Mouse (Mus musculus) kidney, adult 2 months (tissue): Measurements from ENCODE around the gene Ints11. TPM values are rescaled to one million over a fixed set of nuclear protein-coding genes. Genes with fewer than 3 reads are reported as not detected.

Experiments used
- DNase-seq: peaks from one replicate; pipeline ENCODE4 v3.0.0; 2021
- H3K27ac ChIP-seq: fragments of 200-500 bp; 2 replicates; pipeline ENCODE4 v1.5.1; 2012; ENCODE audit warnings: low read depth, low read length, control low read depth, inconsistent platforms; ENCODE audit not compliant: insufficient read depth
- H3K27me3 ChIP-seq: fragments of 200-500 bp; replicated peaks from 2 replicates; pipeline ENCODE4 v1.6.1; 2012; ENCODE audit warnings: mild to moderate bottlenecking, moderate library complexity, low read length, inconsistent platforms; ENCODE audit not compliant: control insufficient read depth, insufficient read depth
- H3K36me3 ChIP-seq: fragments of 200-500 bp; 2 replicates; pipeline ENCODE4 v1.6.1; 2012; ENCODE audit warnings: mild to moderate bottlenecking, moderate library complexity, low read length, inconsistent platforms; ENCODE audit not compliant: control insufficient read depth, insufficient read depth
- H3K4me1 ChIP-seq: fragments of 200-500 bp; 2 replicates; pipeline ENCODE4 v1.6.1; 2011; ENCODE audit warnings: low read length; ENCODE audit not compliant: control insufficient read depth, insufficient read depth
- H3K4me3 ChIP-seq: fragments of 200-500 bp; 2 replicates; pipeline ENCODE4 v1.5.1; 2011; ENCODE audit warnings: mild to moderate bottlenecking, low read depth, low read length, control low read depth; ENCODE audit not compliant: insufficient read depth
- CTCF ChIP-seq: fragments of 200-500 bp; conservative IDR thresholded peaks from 2 replicates; pipeline ENCODE4 v1.5.1; 2011; ENCODE audit warnings: low read depth, mild to moderate bottlenecking, control low read depth, low read length, moderate library complexity, mixed read lengths; ENCODE audit not compliant: insufficient read depth, insufficient read length
- POLR2A ChIP-seq: fragments of 200-500 bp; IDR thresholded peaks from one replicate; pipeline ENCODE4 v1.6.1; 2011; ENCODE audit warnings: low read depth, low read length, control low read depth
- WGBS: fragments of 180-500 bp; shearing (Covaris S2); methylation state at CpG from one replicate; pipeline ENCODE4 v1.1.7; 2018; 5-methylcytosine and 5-hydroxymethylcytosine counted together
- polyA plus RNA-seq: library from polyadenylated mRNA; depleted of rRNA; stranded (reverse); fragments of >200 nt; gene quantifications from 2 replicates; pipeline ENCODE4 v1.2.3, GENCODE M21; 2012

The Ints11 gene
- polyA plus RNA-seq, 1 experiment: 26.0 TPM

GRCm38 (mm10) chr4:155892017-155892416 is 22.7 kb downstream of the Ints11 start:
- Histone ChIP-seq H3K4me1 (peaks cover 7% of the 10 kb centered on the region; the same call in 1 of the 2 replicates), H3K4me3 (peak overlapping the region; percentile 88), H3K27me3 (no peaks in the 10 kb centered on the region), H3K36me3 (no peaks in the 10 kb centered on the region), H3K27ac (peak overlapping the region; percentile 95)
- under 1% methylated on average over 56 of the region's 56 CpGs for WGBS
- DNase-seq: peak; percentile 87
- TF ChIP-seq POLR2A (no peak), CTCF (0 out of 2 replicates have a peak, but pooled peaks have one; percentile 10)

DNA sequence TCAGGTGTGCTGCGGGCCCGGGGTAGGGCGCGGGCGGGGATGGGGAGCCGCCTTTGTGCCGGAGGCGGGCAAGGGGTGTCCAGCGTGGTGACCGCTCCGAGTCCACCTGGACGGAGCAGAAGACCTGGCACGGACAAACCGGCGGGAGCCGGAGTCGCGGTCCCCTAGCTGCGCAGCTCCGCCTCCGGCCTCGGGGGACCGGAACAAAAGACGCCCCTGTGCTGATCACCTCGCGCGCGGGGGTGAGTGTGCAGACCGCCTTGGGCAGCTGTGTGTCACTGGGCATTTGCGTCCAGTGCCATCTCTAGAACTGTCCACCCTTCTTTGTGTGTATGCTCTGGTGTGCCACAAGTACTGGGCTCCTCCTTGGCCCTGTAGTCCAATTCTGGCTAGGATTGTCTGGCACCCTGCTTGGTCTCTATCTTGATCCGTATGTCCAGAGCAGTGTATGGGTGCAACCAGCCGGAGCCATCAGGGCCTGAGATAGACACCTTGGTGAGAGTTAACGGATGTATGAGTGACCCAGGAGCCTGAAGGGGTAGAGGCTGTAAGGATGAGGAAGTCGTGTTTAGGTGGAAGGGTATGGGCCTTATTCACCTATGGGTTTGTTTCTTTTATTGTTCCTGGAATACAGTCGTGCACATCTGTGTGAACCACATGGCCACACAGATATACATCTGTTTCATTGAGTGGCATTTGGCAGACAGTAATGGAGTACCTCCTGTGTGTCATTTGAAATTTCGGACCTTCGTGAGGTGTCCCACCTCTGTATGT is 23.3 kb downstream of the Ints11 start:
- Histone ChIP-seq H3K4me1 (peaks cover 7% of the 10 kb centered on the region; the same call in 1 of the 2 replicates), H3K27ac (peak overlapping the region; percentile 33; the same call in 1 of the 2 replicates), H3K27me3 (no peaks in the 10 kb centered on the region), H3K36me3 (no peaks in the 10 kb centered on the region), H3K4me3 (peak overlapping the region; percentile 88)
- peak; percentile 24 for DNase-seq
- WGBS: 6% methylated on average over 37 of the region's 37 CpGs
- TF ChIP-seq CTCF (no peak), POLR2A (no peak)

GRCm38 (mm10) chr4:155893212-155893690 is 23.9 kb downstream of the Ints11 start:
- Histone ChIP-seq H3K4me3 (peak overlapping the region; percentile 88; the same call in 1 of the 2 replicates), H3K4me1 (peaks cover 7% of the 10 kb centered on the region; the same call in 1 of the 2 replicates), H3K27ac (no peak overlapping the region), H3K36me3 (no peaks in the 10 kb centered on the region), H3K27me3 (no peaks in the 10 kb centered on the region)
- no peak for DNase-seq
- 70% methylated on average over 8 of the region's 8 CpGs for WGBS
- TF ChIP-seq CTCF: no peak
- TF ChIP-seq POLR2A: no peak

DNA sequence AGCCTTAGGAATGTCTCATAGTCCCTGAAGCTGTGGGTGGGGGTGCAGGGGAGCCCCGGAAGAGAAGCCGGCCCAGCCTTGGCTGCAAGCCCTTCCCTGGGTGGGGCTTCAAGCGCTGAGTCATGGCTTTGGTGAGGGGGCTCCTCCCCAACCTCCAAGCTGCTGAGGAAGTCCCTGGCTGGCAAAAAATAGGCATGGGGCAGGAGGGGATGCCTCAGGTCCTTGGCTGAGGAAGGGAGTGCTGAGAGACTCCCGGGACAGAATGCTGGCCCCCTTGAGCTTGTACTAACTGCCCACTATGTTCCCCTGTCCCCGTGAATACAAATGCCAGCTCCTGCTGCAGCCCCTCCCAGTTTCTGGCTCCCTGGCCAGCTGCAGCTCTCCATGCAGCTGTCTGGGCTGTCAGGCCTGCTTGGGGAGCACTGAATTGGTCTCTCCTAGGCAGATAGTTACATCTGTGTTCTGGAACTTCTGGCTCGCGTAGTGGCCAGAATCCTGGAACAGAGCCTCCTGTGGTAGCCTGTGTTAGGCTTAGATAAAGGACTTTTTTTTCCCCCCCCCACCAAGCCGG is 25.1 kb downstream of the Ints11 start:
- TF ChIP-seq POLR2A (no peak), CTCF (no peak)
- whole genome bisulfite sequencing: 30% methylated on average over 8 of the region's 8 CpGs
- H3K27ac ChIP-seq: peak overlapping the region; percentile 57
- peak; percentile 76 for DNase-seq
- peaks cover 7% of the 10 kb centered on the region; the same call in 1 of the 2 replicates for H3K4me1 ChIP-seq
- H3K36me3 ChIP-seq: no peaks in the 10 kb centered on the region
- no peaks in the 10 kb centered on the region for H3K27me3 ChIP-seq
- peak overlapping the region; percentile 50 for H3K4me3 ChIP-seq

DNA sequence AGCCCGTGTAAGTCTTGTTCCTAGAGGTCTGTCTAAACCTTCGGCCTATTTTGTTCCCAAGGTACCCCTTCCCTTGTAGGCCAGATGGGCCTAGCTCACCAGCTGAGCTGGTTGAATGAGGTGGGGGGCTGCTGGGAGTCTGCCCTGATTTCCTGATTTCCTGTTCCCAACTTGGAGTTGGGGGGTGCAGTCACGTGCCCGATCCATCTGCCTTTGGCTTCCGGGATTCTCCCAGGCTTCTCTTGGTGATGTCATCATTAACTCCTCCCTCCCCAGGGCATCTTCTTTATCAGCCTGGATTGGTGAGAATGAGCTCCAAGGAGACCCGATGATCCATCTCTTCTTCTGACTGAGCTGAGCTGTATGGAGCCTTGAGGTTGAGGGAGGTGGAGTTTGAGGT is 25.9 kb downstream of the Ints11 start:
- TF ChIP-seq CTCF: no peak
- TF ChIP-seq POLR2A: no peak
- Histone ChIP-seq H3K27me3 (no peaks in the 10 kb centered on the region), H3K27ac (peak overlapping the region; percentile 57), H3K36me3 (no peaks in the 10 kb centered on the region), H3K4me1 (peaks cover 7% of the 10 kb centered on the region; the same call in 1 of the 2 replicates), H3K4me3 (peak overlapping the region; percentile 50)
- DNase-seq: peak; percentile 66
- WGBS: 33% methylated on average over 6 of the region's 6 CpGs

- Histone ChIP-seq H3K36me3 (no peaks in the 10 kb centered on the region), H3K27me3 (no peaks in the 10 kb centered on the region), H3K4me3 (no peak overlapping the region), H3K27ac (no peak overlapping the region), H3K4me1 (peaks cover 7% of the 10 kb centered on the region; the same call in 1 of the 2 replicates)
- DNase-seq: no peak
- WGBS: 84% methylated on average over 4 of the region's 4 CpGs
- TF ChIP-seq CTCF (no peak), POLR2A (no peak)
Measured at GRCm38 (mm10) chr4:155895826-155896225, 26.5 kb downstream of the Ints11 start.

- Histone ChIP-seq H3K27ac (no peak overlapping the region), H3K27me3 (no peaks in the 10 kb centered on the region), H3K4me3 (no peak overlapping the region), H3K36me3 (no peaks in the 10 kb centered on the region), H3K4me1 (peaks cover 7% of the 10 kb centered on the region; the same call in 1 of the 2 replicates)
- no peak for DNase-seq
- 98% methylated on average over 12 of the region's 12 CpGs for WGBS
- no peak for TF ChIP-seq POLR2A
- no peak for TF ChIP-seq CTCF
Measured at GRCm38 (mm10) chr4:155896461-155896860, 27.1 kb downstream of the Ints11 start.
